Mouse (Mus musculus): ENCODE data around the gene Ttc3.

The Ttc3 gene

GRCm38 (mm10) chr16:94358091-94358490 lies 12.3 kb upstream of the Ttc3 start:
- no peak for DNase-seq (ENCODE audit: low spot score in 2 of 2)

DNA sequence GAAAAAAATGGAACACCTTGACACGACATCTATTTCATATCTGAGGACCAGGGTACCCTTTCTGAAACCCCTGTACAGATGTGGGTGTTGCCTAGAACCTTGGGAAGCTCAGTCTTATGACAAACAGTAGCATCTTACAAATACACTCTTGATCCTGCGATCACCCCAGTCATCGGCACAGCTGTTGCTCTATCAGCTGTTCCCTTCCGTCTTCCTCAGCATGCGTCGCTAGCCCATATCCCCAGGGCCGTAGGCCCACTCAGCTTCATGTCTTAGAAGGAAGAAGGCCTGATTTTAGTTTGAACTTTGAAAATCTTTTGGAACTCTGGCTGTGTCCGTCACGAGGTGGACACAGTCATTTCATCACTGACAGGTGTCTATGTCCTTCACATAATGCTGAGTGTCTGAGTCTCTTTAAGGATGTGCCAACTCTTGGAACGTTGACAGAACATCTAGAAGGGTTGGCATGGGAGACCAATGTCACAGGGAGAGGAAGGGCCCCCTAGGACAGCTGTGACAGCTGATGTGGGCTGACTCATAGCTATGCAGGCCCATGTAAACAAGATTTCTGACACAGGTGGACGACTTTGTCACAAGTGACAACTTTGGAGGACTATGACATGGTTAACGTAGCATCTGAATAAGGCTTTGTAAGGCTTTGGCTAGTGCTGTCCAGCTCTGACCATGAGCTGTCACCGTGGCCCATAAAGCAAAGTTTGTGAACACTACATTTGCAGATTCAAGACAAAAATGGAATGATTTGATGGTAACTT lies 9.7 kb upstream of the Ttc3 start:
- no peak for DNase-seq (ENCODE audit: low spot score in 2 of 2)

GRCm38 (mm10) chr16:94362174-94362873 lies 8.1 kb upstream of the Ttc3 start:
- DNase-seq (ENCODE audit: low spot score in 2 of 2), result no peak

GRCm38 (mm10) chr16:94363814-94364213 lies 6.6 kb upstream of the Ttc3 start:
- DNase-seq (ENCODE audit: low spot score in 2 of 2), result no peak

DNA sequence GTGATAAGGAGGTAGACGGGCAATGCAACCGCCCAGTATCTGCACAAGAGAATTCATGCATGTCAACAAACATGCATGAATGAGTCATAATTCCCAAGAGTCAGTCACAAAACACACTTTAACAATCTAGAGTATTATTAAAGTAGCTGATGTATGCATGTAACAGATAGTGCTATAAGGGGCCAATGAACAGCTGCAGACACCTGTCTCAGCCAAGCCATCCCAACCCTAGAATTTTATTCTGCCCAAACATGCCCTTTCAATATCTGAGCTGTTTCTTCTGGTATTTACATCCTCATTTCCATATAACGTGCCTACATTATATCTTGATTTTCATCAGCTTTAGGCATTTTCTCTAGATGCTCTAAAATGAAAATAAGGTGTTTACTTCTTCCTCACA lies 5.0 kb upstream of the Ttc3 start:
- no peak for DNase-seq (ENCODE audit: low spot score in 2 of 2)

GRCm38 (mm10) chr16:94369596-94370172 lies 734 bp upstream of the Ttc3 start:
- DNase-seq (ENCODE audit: low spot score in 2 of 2), result no peak

GRCm38 (mm10) chr16:94370915-94371300 lies 490 bp downstream of the Ttc3 start:
- DNase-seq (ENCODE audit: low spot score in 2 of 2), result peak; percentile 48 to 59

GRCm38 (mm10) chr16:94371301-94371931 lies 998 bp downstream of the Ttc3 start, which contains the start of gene Pigp:
Pigp (minus strand) TSS chr16:94371842.
- no peak for DNase-seq (ENCODE audit: low spot score in 2 of 2)

DNA sequence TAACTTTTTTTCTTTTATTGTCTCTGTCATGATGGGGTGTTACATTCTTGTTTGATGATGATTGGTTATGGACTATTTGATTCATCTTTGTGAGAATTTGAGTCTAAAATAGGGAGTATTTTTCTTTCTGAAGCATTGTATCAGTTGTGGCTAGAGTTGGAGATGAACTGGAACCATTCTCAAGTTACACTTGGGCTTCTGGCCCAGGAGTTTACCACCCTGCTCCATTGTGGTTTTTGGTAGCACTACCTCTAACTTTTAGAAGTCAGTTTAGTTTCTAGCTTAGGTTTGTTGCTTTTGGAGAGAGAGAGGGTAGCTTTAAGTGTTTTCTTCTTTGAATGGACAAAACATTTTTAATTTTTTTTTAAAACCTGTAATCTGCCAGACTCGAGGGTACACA lies 9.0 kb downstream of the Ttc3 start:
- DNase-seq (ENCODE audit: low spot score in 2 of 2), result no peak

GRCm38 (mm10) chr16:94383277-94383676 lies 12.9 kb downstream of the Ttc3 start:
- no peak for DNase-seq (ENCODE audit: low spot score in 2 of 2)

DNA sequence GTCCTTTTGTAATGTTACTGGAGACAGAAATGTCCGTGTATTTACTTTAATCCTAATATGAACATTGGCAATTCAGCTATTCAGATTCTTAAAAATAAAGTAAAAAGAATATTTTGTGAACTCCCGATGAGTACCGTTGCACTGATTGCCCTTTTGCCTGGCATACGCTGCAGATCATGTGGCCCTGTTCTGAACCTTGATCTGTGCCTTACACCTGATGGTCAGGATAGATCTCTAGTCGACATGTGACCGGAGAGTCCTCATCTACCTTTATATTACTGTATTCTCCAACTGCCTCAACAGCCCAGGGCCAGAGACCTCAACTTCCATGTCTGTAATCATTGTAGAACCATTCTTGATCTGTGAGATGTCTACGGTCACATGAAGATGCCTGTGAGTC lies 17.3 kb downstream of the Ttc3 start:
- no peak for DNase-seq (ENCODE audit: low spot score in 2 of 2)

- DNase-seq (ENCODE audit: low spot score in 2 of 2), result no peak
These were observed 21.9 kb downstream of the Ttc3 start for GRCm38 (mm10) chr16:94392299-94392698.

GRCm38 (mm10) chr16:94395051-94395450 lies 24.6 kb downstream of the Ttc3 start:
- DNase-seq (ENCODE audit: low spot score in 2 of 2), result no peak

DNA sequence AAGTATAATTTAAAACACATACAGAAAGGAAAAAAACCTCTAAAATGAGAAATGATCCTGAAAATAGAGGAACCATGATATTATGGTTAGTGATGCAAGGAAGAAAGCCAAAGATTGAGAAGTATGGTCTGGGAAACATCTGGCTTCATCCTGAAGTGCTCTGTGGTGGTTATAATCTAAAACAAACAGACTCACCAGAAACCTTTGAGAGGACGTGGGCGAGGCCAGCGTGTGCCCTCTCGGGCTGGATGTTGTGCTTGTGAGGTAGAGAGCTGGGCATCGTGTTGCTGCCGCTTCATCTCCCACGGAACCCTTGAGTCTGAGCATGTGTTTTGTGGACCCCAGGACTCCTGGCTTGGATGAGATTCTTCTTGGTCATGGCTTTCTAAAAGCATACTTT lies 26.2 kb downstream of the Ttc3 start:
- no peak for DNase-seq (ENCODE audit: low spot score in 2 of 2)

- no peak for DNase-seq (ENCODE audit: low spot score in 2 of 2)
These were observed 28.7 kb downstream of the Ttc3 start for GRCm38 (mm10) chr16:94399141-94399540.

GRCm38 (mm10) chr16:94401636-94402035 lies 31.2 kb downstream of the Ttc3 start:
- no peak for DNase-seq (ENCODE audit: low spot score in 2 of 2)

GRCm38 (mm10) chr16:94402185-94402584 lies 31.8 kb downstream of the Ttc3 start:
- no peak for DNase-seq (ENCODE audit: low spot score in 2 of 2)

DNA sequence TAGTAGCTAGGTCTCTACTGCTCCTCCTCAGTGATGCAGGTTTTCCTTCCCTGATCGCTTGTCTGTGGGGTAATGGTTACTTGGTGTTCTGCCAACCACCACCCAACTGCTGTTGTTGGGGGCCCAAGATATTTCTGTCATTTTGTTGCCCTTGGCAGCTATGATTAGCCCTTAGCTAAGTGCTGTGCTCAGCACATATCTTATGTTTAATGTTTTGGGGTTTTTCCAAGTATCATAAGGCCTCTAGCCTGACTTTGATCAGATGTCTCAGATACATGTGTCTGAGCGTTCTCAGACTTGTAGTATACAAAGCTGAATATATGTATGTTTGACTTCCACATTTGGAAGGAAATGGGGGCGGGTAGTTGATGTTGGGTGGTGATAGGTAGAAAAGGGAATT lies 40.9 kb downstream of the Ttc3 start:
- no peak for DNase-seq (ENCODE audit: low spot score in 2 of 2)

- DNase-seq (ENCODE audit: low spot score in 2 of 2), result no peak
These were observed 41.8 kb downstream of the Ttc3 start for GRCm38 (mm10) chr16:94412198-94412597.

DNA sequence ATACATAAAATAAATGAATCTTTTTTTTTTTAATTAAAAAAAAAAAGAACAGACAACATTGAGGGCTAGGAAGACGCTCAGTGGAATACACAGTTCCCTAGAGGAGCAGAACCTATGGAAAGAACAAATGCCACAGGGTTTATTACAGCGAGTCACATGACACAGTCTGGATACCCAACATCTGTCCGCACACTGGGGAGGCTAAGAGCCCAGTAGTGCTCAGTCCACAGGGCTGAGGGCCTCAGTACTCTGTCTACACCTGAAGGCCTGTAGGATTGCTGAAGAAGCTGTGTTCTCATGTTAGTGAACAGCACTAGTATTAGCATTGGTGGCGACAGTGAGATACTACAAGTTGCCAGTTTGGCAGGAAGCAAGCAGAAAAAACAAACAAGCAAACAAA lies 42.3 kb downstream of the Ttc3 start:
- DNase-seq (ENCODE audit: low spot score in 2 of 2), result no peak

DNA sequence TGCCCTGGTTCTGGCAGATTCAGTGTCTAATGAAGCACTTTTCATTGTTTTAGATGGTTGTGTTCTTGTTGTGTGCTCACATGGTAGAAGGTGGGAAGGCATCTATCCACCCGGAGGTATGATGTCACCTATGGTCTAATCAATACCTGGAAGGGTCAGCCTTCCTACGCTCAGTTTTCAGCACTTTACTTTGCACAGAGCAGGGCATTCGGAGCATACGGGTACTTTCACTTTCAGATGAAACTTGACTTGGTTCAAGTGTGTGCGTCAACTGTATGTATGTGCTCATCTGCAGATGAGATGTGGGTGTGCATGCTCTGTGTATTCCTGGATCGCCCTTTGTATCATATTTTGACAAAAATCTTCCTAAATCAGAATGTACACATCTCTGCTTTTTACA lies 43.7 kb downstream of the Ttc3 start:
- DNase-seq (ENCODE audit: low spot score in 2 of 2), result no peak

DNA sequence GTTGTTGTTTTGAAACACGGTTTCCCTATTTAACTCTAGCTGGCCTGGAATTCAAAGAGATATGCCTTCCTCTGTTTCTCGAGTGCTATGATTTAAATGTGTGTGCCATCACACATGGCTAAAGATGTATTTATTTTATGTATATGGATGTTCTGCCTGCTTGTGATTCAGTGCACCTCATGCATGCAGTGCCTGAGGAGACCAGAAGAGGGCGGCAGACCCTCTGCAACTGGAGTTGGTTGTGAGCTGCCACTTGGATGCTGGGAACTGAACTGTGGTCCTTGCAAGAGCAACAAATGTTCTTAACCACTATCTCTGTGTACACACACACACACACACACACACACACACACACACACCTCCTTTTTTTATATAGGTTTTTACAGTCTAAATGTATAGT lies 50.1 kb downstream of the Ttc3 start:
- no peak for DNase-seq (ENCODE audit: low spot score in 2 of 2)

DNA sequence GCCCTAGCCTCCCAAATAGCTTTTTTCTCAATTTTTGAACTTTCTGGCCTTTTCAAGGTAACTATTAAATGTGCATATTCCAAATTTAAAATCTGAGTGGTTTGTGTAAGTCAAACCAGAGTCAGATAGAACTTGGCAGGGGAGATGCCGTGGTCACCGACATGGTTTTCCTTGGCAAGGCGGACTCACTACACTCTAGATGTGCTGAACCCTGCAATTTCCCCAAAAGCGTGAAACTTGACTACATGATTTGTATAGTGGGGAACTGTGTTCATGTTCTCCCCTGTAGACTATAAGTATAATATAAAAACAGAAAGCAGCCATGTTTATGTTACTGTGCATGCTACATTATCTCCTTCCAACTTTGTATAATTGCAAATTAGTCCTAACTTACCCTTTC lies 58.5 kb downstream of the Ttc3 start:
- no peak for DNase-seq (ENCODE audit: low spot score in 2 of 2)
